Mouse (Mus musculus) midbrain, embryonic 14.5 days (tissue): ENCODE measurements around the gene Adamts13. TPM values are rescaled to one million over a fixed set of nuclear protein-coding genes. Genes with fewer than 3 reads are reported as not detected.

ENCODE experiments used
- ATAC-seq: fragments of 200-750 bp; cut with Nextera tagmentation; 2 replicates; pipeline ENCODE4 v1.8.0; 2017; ENCODE audit warnings: moderate number of reproducible peaks, moderate library complexity; ENCODE audit not compliant: low FRiP score, low TSS enrichment
- DNase-seq: peaks from one replicate; pipeline ENCODE4 v3.0.0-alpha.2; 2015
- H3K27ac ChIP-seq: fragments of 300-500 bp; sonication (generic); replicated peaks from 2 replicates; pipeline ENCODE4 v1.5.1; 2014; ENCODE audit warnings: mild to moderate bottlenecking, low read depth, low read length, moderate library complexity
- H3K27me3 ChIP-seq: fragments of 300-500 bp; sonication (generic); 2 replicates; pipeline ENCODE4 v1.6.1; 2014; ENCODE audit warnings: low read length, control low read depth, mixed read lengths; ENCODE audit not compliant: control insufficient read depth, insufficient read depth
- H3K36me3 ChIP-seq: fragments of 300-500 bp; sonication (generic); 2 replicates; pipeline ENCODE4 v1.6.1; 2014; ENCODE audit warnings: low read length, control low read depth; ENCODE audit not compliant: control insufficient read depth, insufficient read depth
- H3K4me1 ChIP-seq: fragments of 300-500 bp; sonication (generic); 2 replicates; pipeline ENCODE4 v1.6.1; 2014; ENCODE audit warnings: mild to moderate bottlenecking, antibody characterized with exemption, low read length, control low read depth; ENCODE audit not compliant: control insufficient read depth, insufficient read depth
- H3K4me2 ChIP-seq: fragments of 300-500 bp; sonication (generic); 2 replicates; pipeline ENCODE4 v1.6.1; 2014; ENCODE audit warnings: mild to moderate bottlenecking, low read length, moderate library complexity
- H3K4me3 ChIP-seq: fragments of 300-500 bp; sonication (generic); replicated peaks from 2 replicates; pipeline ENCODE4 v1.5.1; 2014; ENCODE audit warnings: low read depth, low read length
- H3K9ac ChIP-seq: fragments of 300-500 bp; sonication (generic); replicated peaks from 2 replicates; pipeline ENCODE4 v1.6.1; 2014; ENCODE audit warnings: mild to moderate bottlenecking, low read length, moderate library complexity
- H3K9me3 ChIP-seq: fragments of 300-500 bp; sonication (generic); 2 replicates; pipeline ENCODE4 v1.6.1; 2016; ENCODE audit warnings: low read length, control low read depth, mixed read lengths; ENCODE audit not compliant: control insufficient read depth
- WGBS: fragments of 180-500 bp; shearing (Covaris S2); extraction: QIAGEN DNeasy Blood & Tissue Kit; methylation state at CpG from one replicate; pipeline ENCODE4 v1.1.7; 2014; 5-methylcytosine and 5-hydroxymethylcytosine counted together
- polyA plus RNA-seq: library from polyadenylated mRNA; unstranded; fragments of >200 nt; fragmentation: Nextera tagmentation; extraction: Ambion mirVana; gene quantifications from 2 replicates; pipeline ENCODE4 v1.2.1, GENCODE M21; 2014

The Adamts13 gene
- polyA plus RNA-seq, 1 experiment from 2014 or later = not detected

GRCm38 (mm10) chr2:26943253-26943652 lies 30.0 kb upstream of the Adamts13 start:
- no peak overlapping the region for H3K27ac ChIP-seq
- no peak for ATAC-seq
- no peaks in the 10 kb centered on the region for H3K9me3 ChIP-seq
- no peaks in the 10 kb centered on the region for H3K27me3 ChIP-seq
- H3K4me3 ChIP-seq = no peak overlapping the region
- 0 out of 2 replicates have a peak, but pooled peaks cover 6% of the 10 kb centered on the region for H3K36me3 ChIP-seq
- no peak overlapping the region for H3K9ac ChIP-seq
- WGBS = 85% methylated on average over 3 of the region's 3 CpGs
- no peak for DNase-seq
- H3K4me2 ChIP-seq = no peak overlapping the region
- no peaks in the 10 kb centered on the region for H3K4me1 ChIP-seq

GRCm38 (mm10) chr2:26950411-26950810 lies 22.8 kb upstream of the Adamts13 start:
- peaks cover 58% of the 10 kb centered on the region for H3K36me3 ChIP-seq
- H3K9me3 ChIP-seq = no peaks in the 10 kb centered on the region
- 94% methylated on average over 2 of the region's 2 CpGs for WGBS
- no peaks in the 10 kb centered on the region for H3K4me1 ChIP-seq
- H3K9ac ChIP-seq = no peak overlapping the region
- H3K4me2 ChIP-seq = no peak overlapping the region
- no peak for ATAC-seq
- no peak overlapping the region for H3K4me3 ChIP-seq
- no peak overlapping the region for H3K27ac ChIP-seq
- H3K27me3 ChIP-seq = no peaks in the 10 kb centered on the region
- DNase-seq = no peak

- DNase-seq = no peak
- no peak for ATAC-seq
- WGBS = 89% methylated on average over 8 of the region's 8 CpGs
- Histone ChIP-seq H3K27me3 (no peaks in the 10 kb centered on the region), H3K4me3 (no peak overlapping the region), H3K36me3 (peaks cover 66% of the 10 kb centered on the region), H3K4me2 (no peak overlapping the region), H3K27ac (no peak overlapping the region), H3K9ac (no peak overlapping the region), H3K9me3 (no peaks in the 10 kb centered on the region), H3K4me1 (no peaks in the 10 kb centered on the region)
Measured at GRCm38 (mm10) chr2:26951346-26951905, 21.8 kb upstream of the Adamts13 start.

GRCm38 (mm10) chr2:26952193-26952592 lies 21.0 kb upstream of the Adamts13 start:
- WGBS = 97% methylated on average over 4 of the region's 4 CpGs
- ATAC-seq = no peak
- no peak overlapping the region for H3K9ac ChIP-seq
- no peaks in the 10 kb centered on the region for H3K9me3 ChIP-seq
- DNase-seq = no peak
- no peak overlapping the region for H3K27ac ChIP-seq
- no peaks in the 10 kb centered on the region for H3K4me1 ChIP-seq
- peaks cover 65% of the 10 kb centered on the region for H3K36me3 ChIP-seq
- H3K4me3 ChIP-seq = no peak overlapping the region
- no peaks in the 10 kb centered on the region for H3K27me3 ChIP-seq
- no peak overlapping the region for H3K4me2 ChIP-seq

- DNase-seq (no peak), ATAC-seq (no peak)
- H3K4me3 ChIP-seq = no peak overlapping the region
- H3K9ac ChIP-seq = no peak overlapping the region
- WGBS = 91% methylated on average over 8 of the region's 8 CpGs
- H3K4me2 ChIP-seq = no peak overlapping the region
- peaks cover 72% of the 10 kb centered on the region for H3K36me3 ChIP-seq
- H3K4me1 ChIP-seq = no peaks in the 10 kb centered on the region
- H3K27me3 ChIP-seq = no peaks in the 10 kb centered on the region
- H3K27ac ChIP-seq = no peak overlapping the region
- H3K9me3 ChIP-seq = no peaks in the 10 kb centered on the region
Measured at GRCm38 (mm10) chr2:26952866-26953265, 20.4 kb upstream of the Adamts13 start.

GRCm38 (mm10) chr2:26954735-26955395 lies 18.4 kb upstream of the Adamts13 start:
- DNase-seq = no peak
- H3K9ac ChIP-seq = no peak overlapping the region
- no peaks in the 10 kb centered on the region for H3K4me1 ChIP-seq
- H3K27me3 ChIP-seq = no peaks in the 10 kb centered on the region
- ATAC-seq = no peak
- H3K4me3 ChIP-seq = no peak overlapping the region
- H3K9me3 ChIP-seq = no peaks in the 10 kb centered on the region
- WGBS = 94% methylated on average over 2 of the region's 2 CpGs
- H3K4me2 ChIP-seq = no peak overlapping the region
- H3K27ac ChIP-seq = no peak overlapping the region
- peaks cover 78% of the 10 kb centered on the region for H3K36me3 ChIP-seq

- Histone ChIP-seq H3K36me3 (peaks cover 80% of the 10 kb centered on the region), H3K27ac (no peak overlapping the region), H3K4me3 (no peak overlapping the region), H3K27me3 (no peaks in the 10 kb centered on the region), H3K4me2 (no peak overlapping the region), H3K4me1 (no peaks in the 10 kb centered on the region), H3K9me3 (no peaks in the 10 kb centered on the region), H3K9ac (no peak overlapping the region)
- ATAC-seq (no peak), DNase-seq (no peak)
- 93% methylated on average over 12 of the region's 12 CpGs for WGBS
Measured at GRCm38 (mm10) chr2:26956811-26957487, 16.3 kb upstream of the Adamts13 start.

- no peak overlapping the region for H3K9ac ChIP-seq
- H3K4me3 ChIP-seq = no peak overlapping the region
- no peak overlapping the region for H3K4me2 ChIP-seq
- H3K27me3 ChIP-seq = no peaks in the 10 kb centered on the region
- peaks cover 81% of the 10 kb centered on the region for H3K36me3 ChIP-seq
- no peaks in the 10 kb centered on the region for H3K9me3 ChIP-seq
- ATAC-seq (no peak), DNase-seq (no peak)
- no peak overlapping the region for H3K27ac ChIP-seq
- WGBS = 95% methylated on average over 2 of the region's 2 CpGs
- no peaks in the 10 kb centered on the region for H3K4me1 ChIP-seq
Measured at GRCm38 (mm10) chr2:26957488-26957859, 15.7 kb upstream of the Adamts13 start.

GRCm38 (mm10) chr2:26960756-26961155 lies 12.5 kb upstream of the Adamts13 start:
- Histone ChIP-seq H3K4me1 (peaks cover 11% of the 10 kb centered on the region), H3K4me3 (no peak overlapping the region), H3K27me3 (no peaks in the 10 kb centered on the region), H3K9ac (no peak overlapping the region), H3K4me2 (no peak overlapping the region), H3K27ac (no peak overlapping the region), H3K9me3 (no peaks in the 10 kb centered on the region), H3K36me3 (peaks cover 51% of the 10 kb centered on the region)
- DNase-seq = peak; percentile 21
- 76% methylated on average over 4 of the region's 4 CpGs for WGBS
- no peak for ATAC-seq
